Mouse (Mus musculus) heart, adult 2 months (tissue): Measurements from ENCODE around the gene Rbl2.

ENCODE experiments used
- CTCF ChIP-seq: fragments of 200-600 bp; IDR thresholded peaks from 2 replicates; pipeline ENCODE4 v1.8.1; 2022; ENCODE audit warnings: antibody characterized with exemption, mild to moderate bottlenecking, moderate library complexity
- POLR2A ChIP-seq: fragments of 200-500 bp; IDR thresholded peaks from 2 replicates; pipeline ENCODE4 v1.6.1; 2011; ENCODE audit warnings: mild to moderate bottlenecking, low read depth, low read length, control low read depth; ENCODE audit not compliant: insufficient read depth

GRCm38 (mm10) chr8:91069407-91069806, 450 bp upstream of the Rbl2 start:
- TF ChIP-seq CTCF (no peak), POLR2A (no peak)
